Mouse (Mus musculus): ENCODE results near the gene Cd300ld5. TPM values are rescaled to one million over a fixed set of nuclear protein-coding genes. Genes with fewer than 3 reads are reported as not detected.

Gene Cd300ld5
- total and polyA plus RNA-seq, 2 experiments from 2014 or later, result 0.82 TPM; not detected in 1

DNA sequence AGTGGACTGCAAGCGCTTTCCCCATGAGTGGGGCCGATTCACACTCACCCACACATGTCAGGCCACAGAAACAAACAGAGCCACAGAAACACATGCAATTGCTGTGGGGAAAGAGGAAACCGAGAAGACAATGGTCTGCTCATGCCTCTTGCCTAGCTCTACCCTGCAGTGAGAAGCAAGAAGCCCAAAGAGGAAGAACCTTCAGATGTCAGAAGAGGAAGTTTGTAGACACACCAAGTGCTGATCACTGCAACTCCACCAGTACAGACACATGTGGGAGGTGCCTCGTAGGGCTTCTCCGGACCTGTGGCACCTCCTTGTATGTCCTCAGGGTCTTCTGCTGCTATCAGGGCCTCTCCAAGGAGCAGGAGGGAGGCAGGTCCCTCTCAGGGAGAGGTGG lies 33.5 kb downstream of the Cd300ld5 start:
- ATAC-seq (ENCODE audit: low FRiP score) (no peak), DNase-seq (ENCODE audit: low spot score) (no peak)
- Histone ChIP-seq H3K4me3 (ENCODE audit: low read depth, low read length) (no peak overlapping the region), H3K4me1 (ENCODE audit: insufficient read depth, low read length) (no peaks in the 10 kb centered on the region), H3K9ac (replicated peaks; ENCODE audit: low read length, poor library complexity, severe bottlenecking) (no peak overlapping the region), H3K4me2 (ENCODE audit: low read depth, low read length, poor library complexity, severe bottlenecking) (no peak overlapping the region), H3K27ac (ENCODE audit: low read depth, low read length) (no peak overlapping the region), H3K9me3 (ENCODE audit: low read length) (no peaks in the 10 kb centered on the region), H3K36me3 (ENCODE audit: insufficient read depth, low read length) (no peaks in the 10 kb centered on the region), H3K27me3 (ENCODE audit: insufficient read depth, low read length) (no peaks in the 10 kb centered on the region)
- WGBS, result 84% methylated on average over 5 of the region's 5 CpGs
- no peak for TF ChIP-seq CTCF (IDR thresholded peaks at IDR 0.05)

DNA sequence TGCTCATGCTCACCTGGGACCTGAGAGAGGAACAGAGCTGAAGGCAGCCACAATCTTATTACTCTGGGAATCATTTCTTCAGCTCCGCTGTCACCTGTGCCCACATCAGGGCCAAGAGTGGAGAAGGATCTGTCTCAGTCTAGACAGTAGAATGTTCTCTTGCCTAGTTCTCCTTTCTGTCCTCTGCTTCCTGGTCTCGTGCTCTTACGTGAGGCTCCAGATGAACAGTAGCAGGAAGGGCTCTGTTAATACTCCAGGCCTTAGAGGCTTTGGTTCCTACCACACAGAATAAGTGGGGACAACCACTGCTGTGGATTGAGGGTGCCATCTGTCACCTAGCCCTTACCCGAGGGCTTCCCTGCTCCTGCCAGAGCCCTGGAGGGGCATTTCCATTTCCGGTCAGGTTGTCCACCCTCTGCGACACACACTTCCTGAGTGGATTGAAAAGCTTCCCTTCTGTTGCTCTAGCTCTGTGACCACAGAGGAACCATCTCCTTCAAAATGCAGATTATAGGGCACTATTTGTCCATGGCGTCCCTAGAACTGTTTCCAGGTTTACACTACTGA lies 36.0 kb downstream of the Cd300ld5 start, which contains the start of gene Cd300c2:
Cd300c2 (minus strand) TSS at position 407 of the 567 bp plus-strand sequence.
- H3K9ac ChIP-seq (replicated peaks; ENCODE audit: low read length, poor library complexity, severe bottlenecking), result no peak within 1 kb of the TSS
- WGBS, result 82% methylated on average over 7 of the region's 7 CpGs
- H3K27me3 ChIP-seq (ENCODE audit: insufficient read depth, low read length), result no peaks in the 10 kb centered on the region
- ATAC-seq (ENCODE audit: low FRiP score) (no peak), DNase-seq (ENCODE audit: low spot score) (no peak)
- H3K9me3 ChIP-seq (ENCODE audit: low read length), result no peaks in the 10 kb centered on the region
- H3K4me2 ChIP-seq (ENCODE audit: low read depth, low read length, poor library complexity, severe bottlenecking), result no peak within 1 kb of the TSS
- no peaks in the 10 kb centered on the region for H3K4me1 ChIP-seq (ENCODE audit: insufficient read depth, low read length)
- no peak for TF ChIP-seq CTCF (IDR thresholded peaks at IDR 0.05)
- no peak within 1 kb of the TSS for H3K27ac ChIP-seq (ENCODE audit: low read depth, low read length)
- H3K4me3 ChIP-seq (ENCODE audit: low read depth, low read length), result no peak within 1 kb of the TSS
- H3K36me3 ChIP-seq (ENCODE audit: insufficient read depth, low read length), result no peaks in the 10 kb centered on the region

DNA sequence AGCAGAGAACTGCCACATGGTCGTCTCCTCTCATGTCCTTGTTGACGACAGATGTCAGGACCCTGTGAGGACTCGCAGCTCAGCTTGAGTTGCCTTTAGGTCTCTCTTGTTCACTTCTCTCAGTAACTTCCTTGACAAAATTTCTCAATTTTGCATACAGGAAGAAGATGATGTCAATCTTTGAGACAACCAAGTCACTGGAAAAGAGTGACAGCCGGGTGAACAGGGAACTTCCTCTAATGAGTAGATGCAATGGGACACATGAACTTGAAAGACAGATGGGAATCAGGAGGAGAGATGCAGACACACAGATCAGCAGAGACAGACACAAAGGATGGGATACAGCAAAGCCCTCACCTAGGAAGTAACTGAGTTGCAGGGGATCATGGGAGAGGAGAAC lies 47.8 kb downstream of the Cd300ld5 start, which contains the start of gene Cd300ld:
Cd300ld (minus strand) TSS at position 130 of the 400 bp plus-strand sequence.
- H3K4me2 ChIP-seq (ENCODE audit: low read depth, low read length, poor library complexity, severe bottlenecking), result no peak within 1 kb of the TSS
- DNase-seq (ENCODE audit: low spot score) (no peak), ATAC-seq (ENCODE audit: low FRiP score) (no peak)
- no peak within 1 kb of the TSS for H3K4me3 ChIP-seq (ENCODE audit: low read depth, low read length)
- H3K4me1 ChIP-seq (ENCODE audit: insufficient read depth, low read length), result no peaks in the 10 kb centered on the region
- H3K27me3 ChIP-seq (ENCODE audit: insufficient read depth, low read length), result no peaks in the 10 kb centered on the region
- no peaks in the 10 kb centered on the region for H3K36me3 ChIP-seq (ENCODE audit: insufficient read depth, low read length)
- no peak within 1 kb of the TSS for H3K27ac ChIP-seq (ENCODE audit: low read depth, low read length)
- 80% methylated on average over 4 of the region's 4 CpGs for WGBS
- H3K9ac ChIP-seq (replicated peaks; ENCODE audit: low read length, poor library complexity, severe bottlenecking), result no peak within 1 kb of the TSS
- no peaks in the 10 kb centered on the region for H3K9me3 ChIP-seq (ENCODE audit: low read length)
- no peak for TF ChIP-seq CTCF (IDR thresholded peaks at IDR 0.05)

DNA sequence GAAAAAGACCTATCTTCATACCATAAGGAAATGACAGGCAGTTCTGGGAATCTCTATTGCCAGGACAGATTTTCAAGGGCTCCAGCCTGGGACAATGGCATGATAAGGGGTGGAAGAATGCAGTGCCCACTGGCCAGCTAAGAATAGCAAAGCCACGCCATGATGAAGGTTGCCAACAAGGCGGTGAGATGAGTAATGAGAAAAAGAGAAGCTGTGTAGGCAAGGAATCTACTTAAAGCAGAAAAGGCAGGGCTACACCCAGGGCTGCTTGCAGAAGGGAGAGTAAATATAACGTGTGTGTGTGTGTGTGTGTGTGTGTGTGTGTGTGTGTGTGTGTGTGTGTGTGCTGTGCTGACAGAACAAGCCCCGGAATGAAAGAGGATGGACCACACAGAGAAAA lies 55.7 kb downstream of the Cd300ld5 start:
- Histone ChIP-seq H3K4me1 (ENCODE audit: insufficient read depth, low read length) (no peaks in the 10 kb centered on the region), H3K36me3 (ENCODE audit: insufficient read depth, low read length) (no peaks in the 10 kb centered on the region), H3K9ac (replicated peaks; ENCODE audit: low read length, poor library complexity, severe bottlenecking) (no peak overlapping the region), H3K27ac (ENCODE audit: low read depth, low read length) (no peak overlapping the region), H3K4me2 (ENCODE audit: low read depth, low read length, poor library complexity, severe bottlenecking) (no peak overlapping the region), H3K4me3 (ENCODE audit: low read depth, low read length) (no peak overlapping the region), H3K27me3 (ENCODE audit: insufficient read depth, low read length) (no peaks in the 10 kb centered on the region), H3K9me3 (ENCODE audit: low read length) (peaks cover 17% of the 10 kb centered on the region; the same call in 1 of the 2 replicates)
- no peak for TF ChIP-seq CTCF (IDR thresholded peaks at IDR 0.05)
- 73% methylated on average over 4 of the region's 4 CpGs for WGBS
- ATAC-seq (ENCODE audit: low FRiP score) (no peak), DNase-seq (ENCODE audit: low spot score) (no peak)

Other genes starting within 250 kb of the Cd300ld5 start
- gene Btbd17, start 241.8 kb downstream of the Cd300ld5 start, total RNA-seq (2014; rRNA removed), result 46.9 and 68.2 TPM in 2 replicates
- gene Btbd17, start 241.8 kb downstream of the Cd300ld5 start, polyA plus RNA-seq (2015; fragmentation: Nextera tagmentation; extraction: Ambion mirVana), result 27.1 and 28.0 TPM in 2 replicates
- not detected in 2 replicates for gene Gpr142, start 238.8 kb downstream of the Cd300ld5 start, total RNA-seq (2014; rRNA removed)
- not detected in 2 replicates for gene Gpr142, start 238.8 kb downstream of the Cd300ld5 start, polyA plus RNA-seq (2015; fragmentation: Nextera tagmentation; extraction: Ambion mirVana)
- 7.5 and 12.8 TPM in 2 replicates for gene Gprc5c, start 186.6 kb downstream of the Cd300ld5 start, total RNA-seq (2014; rRNA removed)
- gene Gprc5c, start 186.6 kb downstream of the Cd300ld5 start, polyA plus RNA-seq (2015; fragmentation: Nextera tagmentation; extraction: Ambion mirVana), result 5.7 and 5.8 TPM in 2 replicates
- 1.5 and 1.8 TPM in 2 replicates for gene Cd300a, start 147.7 kb downstream of the Cd300ld5 start, total RNA-seq (2014; rRNA removed)
- 1.4 and 1.7 TPM in 2 replicates for gene Cd300a, start 147.7 kb downstream of the Cd300ld5 start, polyA plus RNA-seq (2015; fragmentation: Nextera tagmentation; extraction: Ambion mirVana)
- gene Cd300lb, start 103.4 kb downstream of the Cd300ld5 start, total RNA-seq (2014; rRNA removed), result 0.05 and 0.24 TPM in 2 replicates
- 0.05 TPM in 1 of 2 replicates, not detected in the other for gene Cd300lb, start 103.4 kb downstream of the Cd300ld5 start, polyA plus RNA-seq (2015; fragmentation: Nextera tagmentation; extraction: Ambion mirVana)
- not detected in 2 replicates for gene Cd300c, start 68.6 kb downstream of the Cd300ld5 start, total RNA-seq (2014; rRNA removed)
- not detected in 2 replicates for gene Cd300c, start 68.6 kb downstream of the Cd300ld5 start, polyA plus RNA-seq (2015; fragmentation: Nextera tagmentation; extraction: Ambion mirVana)
- not detected in 2 replicates for gene Cd300ld, start 47.8 kb downstream of the Cd300ld5 start, total RNA-seq (2014; rRNA removed)
- gene Cd300ld, start 47.8 kb downstream of the Cd300ld5 start, polyA plus RNA-seq (2015; fragmentation: Nextera tagmentation; extraction: Ambion mirVana), result 0.10 TPM in 1 of 2 replicates, not detected in the other
- gene Cd300c2, start 35.9 kb downstream of the Cd300ld5 start, total RNA-seq (2014; rRNA removed), result 0.66 and 0.77 TPM in 2 replicates
- gene Cd300c2, start 35.9 kb downstream of the Cd300ld5 start, polyA plus RNA-seq (2015; fragmentation: Nextera tagmentation; extraction: Ambion mirVana), result 1.5 and 1.9 TPM in 2 replicates
- gene Cd300ld2, start 21.6 kb downstream of the Cd300ld5 start, total RNA-seq (2014; rRNA removed), result not detected in 2 replicates
- gene Cd300ld2, start 21.6 kb downstream of the Cd300ld5 start, polyA plus RNA-seq (2015; fragmentation: Nextera tagmentation; extraction: Ambion mirVana), result not detected in 2 replicates
- gene Cd300ld4, start 10.8 kb downstream of the Cd300ld5 start, total RNA-seq (2014; rRNA removed), result not detected in 2 replicates
- gene Cd300ld4, start 10.8 kb downstream of the Cd300ld5 start, polyA plus RNA-seq (2015; fragmentation: Nextera tagmentation; extraction: Ambion mirVana), result not detected in 2 replicates
- 0.82 TPM in 1 of 2 replicates, not detected in the other for gene Cd300ld3, start 10.6 kb upstream of the Cd300ld5 start, total RNA-seq (2014; rRNA removed)
- not detected in 2 replicates for gene Cd300ld3, start 10.6 kb upstream of the Cd300ld5 start, polyA plus RNA-seq (2015; fragmentation: Nextera tagmentation; extraction: Ambion mirVana)
- gene Cd300e, start 24.4 kb upstream of the Cd300ld5 start, total RNA-seq (2014; rRNA removed), result 0.19 TPM in 1 of 2 replicates, not detected in the other
- 0.10 and 0.12 TPM in 2 replicates for gene Cd300e, start 24.4 kb upstream of the Cd300ld5 start, polyA plus RNA-seq (2015; fragmentation: Nextera tagmentation; extraction: Ambion mirVana)
- 0.57 and 0.93 TPM in 2 replicates for gene Rab37, start 53.7 kb upstream of the Cd300ld5 start, total RNA-seq (2014; rRNA removed)
- gene Rab37, start 53.7 kb upstream of the Cd300ld5 start, polyA plus RNA-seq (2015; fragmentation: Nextera tagmentation; extraction: Ambion mirVana), result 0.67 and 0.90 TPM in 2 replicates
- 0.16 and 0.42 TPM in 2 replicates for gene Cd300lf, start 96.2 kb upstream of the Cd300ld5 start, total RNA-seq (2014; rRNA removed)
- 0.09 and 0.10 TPM in 2 replicates for gene Cd300lf, start 96.2 kb upstream of the Cd300ld5 start, polyA plus RNA-seq (2015; fragmentation: Nextera tagmentation; extraction: Ambion mirVana)
- gene Slc9a3r1, start 125.6 kb upstream of the Cd300ld5 start, total RNA-seq (2014; rRNA removed), result 53.3 and 57.3 TPM in 2 replicates
- gene Slc9a3r1, start 125.6 kb upstream of the Cd300ld5 start, polyA plus RNA-seq (2015; fragmentation: Nextera tagmentation; extraction: Ambion mirVana), result 65.4 and 72.9 TPM in 2 replicates
- 7.8 and 8.5 TPM in 2 replicates for gene Tmem104, start 149.7 kb upstream of the Cd300ld5 start, total RNA-seq (2014; rRNA removed)
- gene Tmem104, start 149.7 kb upstream of the Cd300ld5 start, polyA plus RNA-seq (2015; fragmentation: Nextera tagmentation; extraction: Ambion mirVana), result 12.2 and 12.9 TPM in 2 replicates
- 13.0 and 19.3 TPM in 2 replicates for gene Nat9, start 150.1 kb upstream of the Cd300ld5 start, total RNA-seq (2014; rRNA removed)
- 17.5 and 20.1 TPM in 2 replicates for gene Nat9, start 150.1 kb upstream of the Cd300ld5 start, polyA plus RNA-seq (2015; fragmentation: Nextera tagmentation; extraction: Ambion mirVana)
- 2.9 and 4.1 TPM in 2 replicates for gene Grin2c, start 229.5 kb upstream of the Cd300ld5 start, total RNA-seq (2014; rRNA removed)
- 0.59 and 0.75 TPM in 2 replicates for gene Grin2c, start 229.5 kb upstream of the Cd300ld5 start, polyA plus RNA-seq (2015; fragmentation: Nextera tagmentation; extraction: Ambion mirVana)
- 17.7 and 18.8 TPM in 2 replicates for gene Fdxr, start 239.3 kb upstream of the Cd300ld5 start, total RNA-seq (2014; rRNA removed)
- gene Fdxr, start 239.3 kb upstream of the Cd300ld5 start, polyA plus RNA-seq (2015; fragmentation: Nextera tagmentation; extraction: Ambion mirVana), result 14.8 and 16.7 TPM in 2 replicates

All from midbrain, postnatal 0 days (tissue).